Mouse (Mus musculus) limb, embryonic 14.5 days (tissue): Measurements from ENCODE around the gene Lsamp. TPM values are rescaled to one million over a fixed set of nuclear protein-coding genes. Genes with fewer than 3 reads are reported as not detected.

Experiments used
- ATAC-seq: fragments of 200-750 bp; cut with Nextera tagmentation; 2 replicates; pipeline ENCODE4 v1.8.0; 2017; ENCODE audit warnings: low read depth, moderate number of reproducible peaks, moderate TSS enrichment; ENCODE audit not compliant: low FRiP score
- DNase-seq: peaks from one replicate; pipeline ENCODE4 v3.0.0-alpha.2; 2015; ENCODE audit warnings: low spot score
- H3K27ac ChIP-seq: fragments of 300-500 bp; sonication (generic); replicated peaks from 2 replicates; pipeline ENCODE4 v1.5.1; 2014; ENCODE audit warnings: low read depth, mild to moderate bottlenecking, low read length, moderate library complexity, mixed read lengths
- H3K27me3 ChIP-seq: fragments of 300-500 bp; sonication (generic); 2 replicates; pipeline ENCODE4 v1.6.1; 2014; ENCODE audit warnings: low read length, mixed read lengths; ENCODE audit not compliant: control insufficient read depth, insufficient read depth
- H3K36me3 ChIP-seq: fragments of 300-500 bp; sonication (generic); 2 replicates; pipeline ENCODE4 v1.6.1; 2014; ENCODE audit warnings: mild to moderate bottlenecking, low read length, moderate library complexity, mixed read lengths; ENCODE audit not compliant: control insufficient read depth, insufficient read depth
- H3K4me1 ChIP-seq: fragments of 300-500 bp; sonication (generic); 2 replicates; pipeline ENCODE4 v1.6.1; 2014; ENCODE audit warnings: antibody characterized with exemption, low read length, mixed read lengths; ENCODE audit not compliant: control insufficient read depth, insufficient read depth
- H3K4me2 ChIP-seq: fragments of 300-500 bp; sonication (generic); replicated peaks from 2 replicates; pipeline ENCODE4 v1.6.1; 2014; ENCODE audit warnings: low read depth, mild to moderate bottlenecking, low read length, moderate library complexity; ENCODE audit not compliant: severe bottlenecking
- H3K4me3 ChIP-seq: fragments of 300-500 bp; sonication (generic); replicated peaks from 2 replicates; pipeline ENCODE4 v1.5.1; 2014; ENCODE audit warnings: low read length
- H3K9ac ChIP-seq: fragments of 300-500 bp; sonication (generic); 2 replicates; pipeline ENCODE4 v1.6.1; 2014; ENCODE audit warnings: mild to moderate bottlenecking, low read depth, low read length, moderate library complexity; ENCODE audit not compliant: severe bottlenecking
- H3K9me3 ChIP-seq: fragments of 300-500 bp; sonication (generic); 2 replicates; pipeline ENCODE4 v1.6.1; 2016; ENCODE audit warnings: low read length; ENCODE audit not compliant: control insufficient read depth
- POLR2A ChIP-seq: fragments of 200-500 bp; IDR thresholded peaks from 2 replicates; pipeline ENCODE4 v1.8.0; 2012; ENCODE audit warnings: inconsistent platforms, mild to moderate bottlenecking, moderate library complexity, borderline replicate concordance; ENCODE audit not compliant: insufficient read depth, insufficient read length; ENCODE audit errors: extremely low read depth
- WGBS: fragments of 180-500 bp; shearing (Covaris S2); extraction: QIAGEN DNeasy Blood & Tissue Kit; methylation state at CpG from one replicate; pipeline ENCODE4 v1.1.7; 2014; 5-methylcytosine and 5-hydroxymethylcytosine counted together
- polyA plus RNA-seq, 2 experiments: library from polyadenylated mRNA; depleted of rRNA in 1 of 2; stranded (reverse) in 1 of 2; unstranded in 1 of 2; fragments of >200 nt; fragmentation: Nextera tagmentation in 1 of 2; extraction: Ambion mirVana in 1 of 2; gene quantifications; 2 replicates each; pipeline versions ENCODE4 v1.2.1 to v1.2.3; 2012 to 2014

Gene Lsamp
- polyA plus RNA-seq, 2 experiments, result 5.3 to 11.8 TPM

DNA sequence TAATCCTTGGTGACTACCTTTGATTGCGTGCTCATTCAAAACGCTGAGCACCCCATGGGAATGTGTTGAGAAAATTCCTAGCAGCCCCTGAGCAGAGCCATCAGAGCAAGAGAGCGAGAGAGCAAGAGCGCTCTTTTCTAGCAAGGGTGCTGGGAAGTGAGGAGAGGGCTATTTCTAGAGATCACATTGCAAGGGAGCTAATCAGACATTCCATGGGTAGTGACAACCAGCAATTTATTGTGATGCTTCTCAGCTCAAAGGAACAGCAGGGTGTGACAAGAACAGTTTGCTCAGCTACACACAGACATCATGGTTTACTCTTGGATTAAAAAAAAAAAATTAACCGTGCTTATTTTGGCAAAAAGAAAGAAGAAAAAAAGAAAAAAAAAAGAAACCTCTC lies 487.8 kb downstream of the Lsamp start:
- 79% methylated on average over 5 of the region's 5 CpGs for WGBS
- no peak overlapping the region for H3K4me3 ChIP-seq

GRCm38 (mm10) chr16:40491606-40492005 lies 507.4 kb downstream of the Lsamp start:
- H3K27ac ChIP-seq, result no peak overlapping the region
- no peaks in the 10 kb centered on the region; the same call in 1 of the 2 replicates for H3K9me3 ChIP-seq
- WGBS, result 82% methylated on average over 2 of the region's 2 CpGs
- H3K4me3 ChIP-seq, result no peak overlapping the region
- no peaks in the 10 kb centered on the region for H3K27me3 ChIP-seq
- H3K4me2 ChIP-seq, result no peak overlapping the region
- no peak for ATAC-seq
- no peak for TF ChIP-seq POLR2A
- H3K36me3 ChIP-seq, result no peaks in the 10 kb centered on the region
- no peak for DNase-seq
- H3K4me1 ChIP-seq, result no peaks in the 10 kb centered on the region
- H3K9ac ChIP-seq, result no peak overlapping the region

More for the DNA sequence above, 487.8 kb downstream of the Lsamp start:
- Histone ChIP-seq H3K36me3 (no peaks in the 10 kb centered on the region), H3K27ac (no peak overlapping the region), H3K27me3 (no peaks in the 10 kb centered on the region), H3K4me2 (no peak overlapping the region), H3K4me1 (no peaks in the 10 kb centered on the region), H3K9ac (no peak overlapping the region), H3K9me3 (no peaks in the 10 kb centered on the region)
- DNase-seq (no peak), ATAC-seq (no peak)
- TF ChIP-seq POLR2A, result no peak

DNA sequence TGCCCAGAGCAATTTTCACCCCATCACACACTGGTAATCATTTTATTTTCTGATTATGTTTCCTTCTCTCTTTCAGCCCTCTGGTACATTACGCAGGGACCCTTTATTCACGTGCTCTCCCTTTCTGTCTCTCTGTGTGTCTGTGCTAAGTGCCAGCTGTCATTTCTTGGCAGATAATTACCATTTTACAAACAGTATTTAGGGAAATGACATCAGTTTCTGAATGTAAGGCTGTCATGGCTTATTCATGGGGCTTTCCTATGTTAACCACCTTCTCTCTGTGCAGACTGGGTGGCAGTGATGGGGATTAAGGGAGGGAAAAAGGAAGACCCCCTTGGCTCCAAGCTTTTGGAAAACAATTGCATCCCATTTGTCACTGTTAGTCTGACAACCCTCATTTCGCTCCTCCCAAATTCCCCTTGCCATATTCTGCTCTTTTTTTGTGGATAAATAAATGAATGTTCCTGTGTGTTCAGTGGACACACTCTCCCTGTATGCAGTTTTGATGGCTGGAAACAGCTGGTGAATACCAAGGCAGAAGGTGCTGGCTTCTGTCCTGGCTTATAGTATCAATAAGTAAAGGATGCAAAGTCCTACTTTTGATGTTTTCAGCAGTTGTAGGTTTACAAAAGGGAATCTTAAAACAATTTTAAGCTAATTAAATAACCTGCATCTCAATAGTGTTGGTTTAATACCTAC lies 520.2 kb downstream of the Lsamp start:
- TF ChIP-seq POLR2A, result no peak
- WGBS, result 71% methylated on average over 3 of the region's 3 CpGs
- no peaks in the 10 kb centered on the region for H3K9me3 ChIP-seq
- H3K36me3 ChIP-seq, result no peaks in the 10 kb centered on the region
- H3K4me3 ChIP-seq, result no peak overlapping the region
- H3K4me1 ChIP-seq, result no peaks in the 10 kb centered on the region
- no peak for ATAC-seq
- DNase-seq, result no peak
- H3K27me3 ChIP-seq, result no peaks in the 10 kb centered on the region
- H3K27ac ChIP-seq, result no peak overlapping the region
- H3K4me2 ChIP-seq, result no peak overlapping the region
- no peak overlapping the region for H3K9ac ChIP-seq

DNA sequence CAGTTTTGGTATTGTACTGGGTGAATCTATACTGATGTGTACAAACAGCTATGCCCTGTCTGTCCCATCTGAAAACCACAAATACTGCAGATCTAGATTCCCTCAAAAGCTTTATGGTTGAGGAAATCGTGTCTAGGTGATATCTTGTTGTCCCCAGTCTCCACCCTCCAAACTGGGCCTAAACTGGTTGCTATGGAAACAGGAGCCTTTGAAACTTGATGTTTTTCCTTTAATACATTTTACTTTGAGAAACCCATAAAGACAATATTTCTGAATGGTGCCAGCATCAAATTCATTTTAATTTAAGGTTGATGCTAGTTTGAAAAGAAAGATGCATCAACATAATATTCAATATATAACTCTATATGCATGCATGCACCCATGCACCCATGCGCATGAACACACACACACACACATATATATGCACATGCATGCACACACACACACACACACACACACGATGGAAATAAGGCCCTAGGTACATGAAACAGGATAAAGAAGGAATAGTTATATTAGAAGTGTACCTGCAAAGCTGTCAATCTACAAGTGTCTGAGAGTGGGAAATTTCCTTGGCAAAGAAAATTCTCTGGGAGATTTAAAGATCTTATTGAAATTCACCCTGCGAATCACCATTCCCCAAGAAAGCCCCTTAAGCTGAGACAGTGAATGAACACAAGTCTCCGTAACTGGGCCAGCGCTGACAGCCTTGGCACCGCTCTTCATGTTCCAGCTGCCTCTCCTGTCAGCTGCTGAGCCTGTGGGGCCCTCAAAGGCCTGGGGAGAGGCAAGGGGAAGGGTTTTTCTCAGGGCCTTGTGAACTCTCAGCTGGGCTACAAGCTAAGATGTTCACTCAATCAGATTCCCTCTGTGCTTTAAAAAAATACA lies 525.2 kb downstream of the Lsamp start:
- Histone ChIP-seq H3K4me2 (no peak overlapping the region), H3K4me1 (no peaks in the 10 kb centered on the region), H3K9ac (no peak overlapping the region), H3K36me3 (no peaks in the 10 kb centered on the region), H3K4me3 (no peak overlapping the region), H3K27me3 (no peaks in the 10 kb centered on the region), H3K27ac (no peak overlapping the region), H3K9me3 (no peaks in the 10 kb centered on the region)
- TF ChIP-seq POLR2A, result no peak
- 80% methylated on average over 7 of the region's 7 CpGs for WGBS
- ATAC-seq (no peak), DNase-seq (peak; percentile 14)

- no peak for ATAC-seq
- Histone ChIP-seq H3K27ac (no peak overlapping the region), H3K27me3 (no peaks in the 10 kb centered on the region), H3K9ac (no peak overlapping the region), H3K4me3 (no peak overlapping the region), H3K9me3 (no peaks in the 10 kb centered on the region), H3K4me1 (no peaks in the 10 kb centered on the region), H3K36me3 (no peaks in the 10 kb centered on the region), H3K4me2 (no peak overlapping the region)
- DNase-seq, result no peak
- TF ChIP-seq POLR2A, result no peak
- WGBS, result 29% methylated on average over 1 of the region's 1 CpGs
These were observed 552.6 kb downstream of the Lsamp start for GRCm38 (mm10) chr16:40536754-40537153.
